In the genomic region with DNA sequence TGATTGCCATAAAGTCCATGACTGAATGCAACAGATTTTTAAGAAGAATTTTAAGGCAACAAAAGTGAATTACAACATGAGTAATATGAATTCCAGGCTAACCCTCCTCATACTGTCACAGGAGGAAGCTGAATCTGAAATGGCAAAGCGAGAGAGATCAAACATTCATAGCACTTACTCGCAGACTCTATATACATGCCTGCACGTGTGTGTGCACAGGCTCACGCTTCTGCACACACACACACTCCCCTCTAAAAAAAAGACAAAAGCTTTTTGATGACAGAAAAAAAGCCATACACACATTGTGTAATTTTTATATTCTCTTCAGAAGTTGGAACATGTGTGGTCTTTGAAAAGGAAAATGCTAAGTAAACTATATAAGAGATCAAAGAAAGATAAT, we compare ENCODE assay signal across 21 mouse cellular contexts.
DNase-seq lines count a peak whose midpoint lies in the region; ATAC-seq and TF ChIP-seq lines count a peak whose summit lies in the region.
"Had no signal": no experiment of that assay in that cellular context is flagged by ENCODE, and none has a peak within 500 bp of the region (broad histone marks: within the 10 kb centered on the region; RNA-seq: fewer than 3 reads in every experiment).

No protein-coding gene starts in this region.

- no peak overlapping the region for H3K27ac ChIP-seq in lung, embryonic 14.5 days (ENCODE audit: low read depth)
- no peak overlapping the region for H3K27ac ChIP-seq in lung, postnatal 0 days (ENCODE audit: low read length)
- H3K27ac ChIP-seq in lung, embryonic 15.5 days: no peak overlapping the region
- no peak overlapping the region for H3K27ac ChIP-seq in lung, embryonic 16.5 days (ENCODE audit: low read length)

- H3K4me3 ChIP-seq in lung, embryonic 14.5 days (ENCODE audit: low read depth, low read length): no peak overlapping the region
- no peak overlapping the region for H3K4me3 ChIP-seq in lung, postnatal 0 days (ENCODE audit: low read depth, low read length)
- no peak overlapping the region for H3K4me3 ChIP-seq in lung, embryonic 15.5 days
- no peak overlapping the region for H3K4me3 ChIP-seq in lung, embryonic 16.5 days (ENCODE audit: low read length)

- no peaks in the 10 kb centered on the region for H3K4me1 ChIP-seq in lung, embryonic 14.5 days (ENCODE audit: insufficient read depth)
- no peaks in the 10 kb centered on the region for H3K4me1 ChIP-seq in lung, postnatal 0 days (ENCODE audit: insufficient read depth, low read depth, low read length)
- H3K4me1 ChIP-seq in lung, embryonic 15.5 days: no peaks in the 10 kb centered on the region
- no peaks in the 10 kb centered on the region for H3K4me1 ChIP-seq in lung, embryonic 16.5 days (replicated peaks; ENCODE audit: control insufficient read depth, insufficient read depth, low read length)

- ATAC-seq in lung, embryonic 14.5 days (ENCODE audit: insufficient read depth): peak; percentile 74
- ATAC-seq in lung, postnatal 0 days: no peak
- peak; percentile 65; the same call in 1 of the 2 replicates for ATAC-seq in lung, embryonic 15.5 days (ENCODE audit: borderline replicate concordance, extremely low read depth, low FRiP score, low TSS enrichment)
- peak; percentile 59; the same call in 1 of the 2 replicates for ATAC-seq in lung, embryonic 16.5 days (ENCODE audit: low read depth)
- ATAC-seq: activated CD4-positive, CD25-positive, alpha-beta regulatory T cell, adult 4 months; CD4-positive, CD25-positive, alpha-beta regulatory T cell, adult 4 months; Patski had no signal

- WGBS in lung, embryonic 14.5 days: 36% methylated on average over 4 of the region's 4 CpGs
- WGBS in lung, postnatal 0 days: 41% methylated on average over 4 of the region's 4 CpGs
- WGBS in lung, embryonic 15.5 days: 39% methylated on average over 4 of the region's 4 CpGs
- WGBS in lung, embryonic 16.5 days: 38% methylated on average over 4 of the region's 4 CpGs

- H3K4me2 ChIP-seq in lung, embryonic 14.5 days: no peak overlapping the region
- H3K4me2 ChIP-seq in lung, postnatal 0 days (replicated peaks; ENCODE audit: low read depth, low read length): no peak overlapping the region
- H3K4me2 ChIP-seq in lung, embryonic 15.5 days: no peak overlapping the region
- H3K4me2 ChIP-seq in lung, embryonic 16.5 days (ENCODE audit: low read depth, low read length): no peak overlapping the region

- H3K36me3 ChIP-seq in lung, embryonic 14.5 days (ENCODE audit: insufficient read depth): no peaks in the 10 kb centered on the region
- H3K36me3 ChIP-seq in lung, postnatal 0 days (ENCODE audit: insufficient read depth, low read length): no peaks in the 10 kb centered on the region
- H3K36me3 ChIP-seq in lung, embryonic 15.5 days: no peaks in the 10 kb centered on the region
- no peaks in the 10 kb centered on the region for H3K36me3 ChIP-seq in lung, embryonic 16.5 days (ENCODE audit: control insufficient read depth, insufficient read depth, low read length)
- H3K36me3 ChIP-seq: G1E had no signal

- H3K27me3 ChIP-seq in lung, embryonic 14.5 days (ENCODE audit: insufficient read depth, low read length): no peaks in the 10 kb centered on the region
- no peaks in the 10 kb centered on the region for H3K27me3 ChIP-seq in lung, postnatal 0 days (replicated peaks; ENCODE audit: insufficient read depth, low read length)
- no peaks in the 10 kb centered on the region for H3K27me3 ChIP-seq in lung, embryonic 15.5 days
- no peaks in the 10 kb centered on the region for H3K27me3 ChIP-seq in lung, embryonic 16.5 days (ENCODE audit: control insufficient read depth, insufficient read depth, low read depth, low read length)
- H3K27me3 ChIP-seq: CH12.LX, Patski had no signal

- TF ChIP-seq EP300 in lung, postnatal 0 days (IDR thresholded peaks at IDR 0.05): no peak

- no peaks in the 10 kb centered on the region for H3K9me3 ChIP-seq in lung, embryonic 14.5 days (ENCODE audit: low read depth, low read length)
- no peaks in the 10 kb centered on the region for H3K9me3 ChIP-seq in lung, postnatal 0 days (ENCODE audit: low read length)
- no peaks in the 10 kb centered on the region for H3K9me3 ChIP-seq in lung, embryonic 15.5 days
- no peaks in the 10 kb centered on the region for H3K9me3 ChIP-seq in lung, embryonic 16.5 days (ENCODE audit: control insufficient read depth, low read length)
- H3K9me3 ChIP-seq: G1E had no signal

- TF ChIP-seq CTCF in lung, embryonic 14.5 days (IDR thresholded peaks at IDR 0.05; ENCODE audit: low read depth): no peak
- no peak for TF ChIP-seq CTCF in lung, postnatal 0 days (IDR thresholded peaks at IDR 0.05)

- H3K9ac ChIP-seq in lung, embryonic 14.5 days: no peak overlapping the region
- H3K9ac ChIP-seq in lung, postnatal 0 days (replicated peaks; ENCODE audit: low read depth): no peak overlapping the region
- no peak overlapping the region for H3K9ac ChIP-seq in lung, embryonic 15.5 days
- H3K9ac ChIP-seq in lung, embryonic 16.5 days (ENCODE audit: low read length): no peak overlapping the region

- peak; percentile 47 for DNase-seq in lung, embryonic 14.5 days
- DNase-seq in lung, postnatal 0 days (ENCODE audit: low spot score): no peak
- no peak for DNase-seq in lung, postnatal 36 days
- DNase-seq in lung, postnatal 25 days (ENCODE audit: low spot score): no peak
- DNase-seq: adrenal gland, adult 2 months; adrenal gland, adult 8-10 months; adrenal gland, postnatal 10 days; adrenal gland, postnatal 14 days; adrenal gland, postnatal 25 days; adrenal gland, postnatal 36 days; B cell, adult 2 months; cerebellum, adult 11 months; cerebellum, adult 11-12 months; cerebellum, adult 18-20 months had no signal
